Mouse (Mus musculus) thymus, adult 2 months (tissue): Measurements from ENCODE around the gene Syngr4.

Experiments used
- CTCF ChIP-seq: fragments of 200-500 bp; IDR thresholded peaks from 2 replicates; pipeline ENCODE4 v1.5.1; 2012; ENCODE audit warnings: mild to moderate bottlenecking, control low read depth, low read length, moderate library complexity, borderline replicate concordance; ENCODE audit not compliant: control insufficient read depth, poor library complexity, insufficient read depth; ENCODE audit errors: extremely low read depth
- POLR2A ChIP-seq: fragments of 200-500 bp; IDR thresholded peaks from 2 replicates; pipeline ENCODE4 v1.6.1; 2012; ENCODE audit warnings: mild to moderate bottlenecking, low read length, control low read depth, moderate library complexity; ENCODE audit not compliant: control insufficient read depth, poor library complexity, insufficient read depth; ENCODE audit errors: extremely low read depth

DNA sequence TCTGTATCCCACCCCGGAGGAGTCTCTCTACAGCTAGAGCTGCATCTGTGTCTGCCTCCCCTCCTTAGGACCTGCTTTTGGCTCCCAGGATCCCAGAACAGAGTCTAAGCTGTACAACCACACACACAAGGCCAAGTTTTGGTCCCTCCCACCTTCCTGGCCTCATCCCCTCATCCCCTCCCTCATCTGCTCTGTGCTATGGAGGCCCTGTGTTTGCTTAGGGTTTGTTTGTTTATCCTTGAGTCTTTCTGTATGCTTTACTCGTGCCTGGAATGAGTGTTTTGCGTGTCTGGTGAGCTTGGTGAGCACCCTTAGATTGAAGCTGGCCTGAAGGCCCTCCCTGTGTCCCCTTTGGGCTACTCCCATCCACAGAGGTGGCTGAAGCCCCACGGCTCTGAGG is 37.5 kb downstream of the Syngr4 start:
- no peak for TF ChIP-seq POLR2A
- TF ChIP-seq CTCF, result no peak
